Mouse (Mus musculus) CH12F3 (cell line): ENCODE results near the gene Cd80.
"Not testable (repeated sequence)": the region's sequence is repeated elsewhere in the genome, so short reads cannot be mapped to it uniquely, and the experiment has no call there.

ENCODE experiments used
- in situ Hi-C: fragments of 300-500 bp; cut with MboI; formaldehyde crosslinking; loops from 2 replicates; pipeline ENCODE4 v1.14.3; 2020; ENCODE audit warnings: low sequenced_read_pairs

Cd80 gene

DNA sequence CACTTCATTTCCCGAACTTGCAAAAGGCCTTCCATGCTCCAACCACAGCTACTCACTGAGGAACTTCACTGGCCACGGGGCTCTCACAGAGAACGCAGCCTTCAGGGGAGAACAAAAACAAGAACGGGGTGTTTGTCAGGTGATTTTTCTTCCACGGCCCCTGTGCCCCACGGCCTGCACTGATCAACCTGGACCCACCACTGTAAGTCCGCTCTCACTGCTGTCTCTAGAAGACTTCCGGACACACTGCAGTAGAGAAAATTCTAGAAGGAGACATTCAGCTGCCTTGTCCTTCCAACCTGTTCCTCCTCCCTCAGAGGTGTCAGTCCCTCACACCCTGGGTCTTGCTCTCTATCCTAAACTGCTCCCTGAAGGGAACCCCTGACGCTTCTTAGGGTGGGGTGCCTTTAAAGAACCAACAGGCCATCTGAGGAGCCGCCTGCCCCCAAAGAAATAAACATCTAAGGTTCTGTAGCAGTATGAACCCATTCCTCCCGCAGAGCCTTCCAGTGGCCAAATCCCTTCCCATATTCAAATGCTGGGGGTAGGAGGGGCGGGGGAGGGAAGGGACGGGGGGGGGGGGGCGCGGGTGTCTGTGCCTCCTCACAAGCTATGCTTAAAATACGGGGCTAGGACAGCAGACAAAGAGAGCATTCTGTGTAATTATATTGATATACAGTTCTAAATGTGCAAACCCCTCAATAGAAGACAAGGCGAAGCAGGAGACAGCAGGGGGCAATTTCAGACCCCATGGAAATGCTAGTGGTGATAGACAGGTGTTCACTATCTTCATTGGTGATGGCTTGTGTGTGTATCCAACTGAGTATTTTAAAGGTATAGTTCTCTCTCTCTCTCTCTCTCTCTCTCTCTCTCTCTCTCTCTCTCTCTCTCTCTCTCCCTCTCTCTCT, at the start of gene Cd80:
Gene Cd80, plus strand, starts transcription at position 51 of the 908 bp plus-strand sequence.
- in situ Hi-C loops: no loop called here

DNA sequence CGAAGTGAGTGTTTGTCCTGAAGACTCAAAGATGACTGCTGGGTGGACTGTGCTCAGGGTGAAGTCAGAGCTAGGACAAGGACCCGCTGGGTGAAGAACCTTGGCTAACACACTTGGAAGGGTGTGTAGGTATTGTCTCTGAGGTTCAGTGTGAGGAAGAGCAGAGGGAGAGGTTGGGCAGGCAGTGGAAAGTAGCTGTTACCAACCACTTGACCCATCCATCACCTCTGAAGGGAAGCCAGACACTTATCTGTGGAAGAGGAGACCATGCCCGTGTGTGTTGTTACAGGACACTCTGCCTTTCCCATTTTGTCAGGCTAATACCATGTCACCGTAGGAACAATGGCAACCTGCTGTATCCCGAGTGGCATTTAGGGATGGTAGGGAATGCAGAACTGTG, 49.1 kb upstream of the Cd80 start:
- in situ Hi-C loops: no loop called here

DNA sequence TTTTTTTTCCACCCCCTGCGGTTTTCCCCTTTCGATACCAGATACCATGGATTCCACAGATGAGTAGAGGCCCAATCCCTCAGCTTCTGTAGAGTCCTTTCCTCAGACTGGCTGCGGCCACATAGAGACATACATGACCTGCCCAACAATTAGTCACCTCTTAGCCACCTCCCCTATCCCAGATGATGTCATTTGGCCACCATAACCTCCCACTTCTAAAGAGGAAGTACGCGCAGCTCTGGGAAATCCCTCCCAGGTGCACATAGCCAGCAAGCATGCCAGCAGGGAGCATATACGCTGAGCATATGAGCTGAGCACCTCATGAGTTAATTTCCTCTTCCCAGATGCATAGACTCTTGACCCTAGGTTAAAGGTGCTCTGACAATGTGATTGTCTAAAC, 48.7 kb upstream of the Cd80 start:
- in situ Hi-C loops: no loop called here

DNA sequence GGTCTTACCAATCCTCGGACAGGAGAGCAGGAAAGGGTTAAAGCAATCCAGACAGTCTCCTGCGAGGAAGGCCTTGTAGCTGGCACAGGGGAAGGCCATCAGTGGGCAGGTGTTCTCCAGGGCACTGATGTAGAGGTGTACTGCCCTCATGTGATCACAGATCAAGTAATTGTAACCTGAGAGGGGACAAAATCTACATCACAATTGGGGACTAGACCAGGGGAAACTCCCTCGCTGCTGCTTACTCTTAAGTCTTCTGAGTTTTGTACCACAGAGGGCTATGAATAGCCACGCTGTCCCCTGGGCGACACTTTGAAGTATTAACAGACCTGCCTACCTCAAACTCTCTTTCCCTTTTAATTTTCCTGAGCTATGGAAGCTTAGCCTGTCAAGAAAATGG, 47.8 kb upstream of the Cd80 start:
- in situ Hi-C loops: no loop called here

DNA sequence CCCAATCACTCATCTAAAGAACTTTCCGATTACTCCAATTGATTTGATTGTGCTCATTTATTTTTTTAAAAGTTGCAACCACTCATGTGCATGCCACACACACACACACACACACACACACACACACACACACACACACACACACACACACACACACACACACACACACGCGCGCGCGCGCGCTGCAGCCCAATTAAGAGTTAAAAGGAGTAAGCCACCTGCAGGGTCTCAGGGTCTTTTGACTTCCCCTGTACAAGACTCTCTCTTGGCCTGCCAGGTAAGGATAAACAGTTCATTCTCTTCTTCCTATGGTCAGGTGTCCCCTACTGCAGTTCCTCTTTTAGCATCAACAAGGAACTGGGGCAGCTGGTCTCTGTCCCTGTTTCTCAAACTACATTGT, 46.9 kb upstream of the Cd80 start:
- in situ Hi-C loops: no loop called here

DNA sequence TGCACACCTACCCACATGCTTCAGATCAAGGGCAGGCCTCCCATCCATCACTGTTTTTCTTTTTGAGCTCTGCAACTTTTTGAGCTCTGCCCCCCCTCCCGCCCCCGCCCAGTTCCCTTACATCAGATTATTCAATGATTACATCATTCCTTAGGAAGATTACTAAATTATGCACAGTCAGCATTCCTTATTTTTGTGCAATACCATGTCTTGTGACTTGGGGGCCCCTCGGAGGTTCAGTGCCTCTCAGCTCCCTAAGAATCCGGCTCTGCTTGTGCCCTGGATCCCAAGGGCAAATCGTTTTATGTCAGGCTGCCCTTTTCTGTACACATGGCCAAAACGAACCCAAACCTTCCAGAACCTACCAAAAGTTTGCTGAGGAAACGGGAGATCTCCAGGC, 40.4 kb upstream of the Cd80 start:
- in situ Hi-C loops: no loop called here

DNA sequence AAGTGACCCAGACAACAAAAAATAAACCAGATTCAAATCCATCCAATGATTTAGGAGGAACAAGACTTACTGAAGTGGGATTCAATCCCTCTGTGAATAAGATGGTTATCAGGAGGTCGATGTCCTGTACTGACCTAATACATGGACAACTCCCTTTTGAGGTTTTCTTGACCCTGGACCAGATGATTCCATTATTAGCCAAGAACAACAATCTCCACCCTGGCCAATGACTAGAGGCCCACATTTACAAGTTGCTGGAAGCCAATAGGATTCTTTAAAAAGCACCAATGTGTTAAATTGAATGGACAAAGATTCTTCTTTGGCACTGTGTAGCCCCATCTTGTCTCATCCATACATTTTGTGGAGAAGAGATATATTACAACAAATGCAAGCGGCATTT, 30.0 kb upstream of the Cd80 start:
- in situ Hi-C loops: no loop called here

DNA sequence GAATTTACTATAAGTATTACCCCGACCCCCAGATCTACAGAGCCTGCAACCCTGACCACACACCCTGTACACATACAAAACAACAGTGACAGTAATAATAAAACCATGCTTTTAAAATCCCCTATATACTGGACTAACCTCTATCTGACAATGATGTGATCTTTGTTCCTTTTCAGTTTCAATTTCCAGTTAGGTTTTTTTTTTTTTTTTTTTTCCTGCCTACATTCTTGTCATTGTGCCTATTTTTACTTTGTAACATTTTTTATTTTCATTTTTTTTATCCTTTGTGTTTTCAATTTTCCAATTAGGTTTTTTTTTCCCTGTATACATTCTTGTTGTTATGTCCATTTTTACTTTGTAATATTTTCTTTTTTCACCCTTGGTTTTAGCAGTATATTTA, 29.6 kb upstream of the Cd80 start:
- in situ Hi-C loops: no loop called here

DNA sequence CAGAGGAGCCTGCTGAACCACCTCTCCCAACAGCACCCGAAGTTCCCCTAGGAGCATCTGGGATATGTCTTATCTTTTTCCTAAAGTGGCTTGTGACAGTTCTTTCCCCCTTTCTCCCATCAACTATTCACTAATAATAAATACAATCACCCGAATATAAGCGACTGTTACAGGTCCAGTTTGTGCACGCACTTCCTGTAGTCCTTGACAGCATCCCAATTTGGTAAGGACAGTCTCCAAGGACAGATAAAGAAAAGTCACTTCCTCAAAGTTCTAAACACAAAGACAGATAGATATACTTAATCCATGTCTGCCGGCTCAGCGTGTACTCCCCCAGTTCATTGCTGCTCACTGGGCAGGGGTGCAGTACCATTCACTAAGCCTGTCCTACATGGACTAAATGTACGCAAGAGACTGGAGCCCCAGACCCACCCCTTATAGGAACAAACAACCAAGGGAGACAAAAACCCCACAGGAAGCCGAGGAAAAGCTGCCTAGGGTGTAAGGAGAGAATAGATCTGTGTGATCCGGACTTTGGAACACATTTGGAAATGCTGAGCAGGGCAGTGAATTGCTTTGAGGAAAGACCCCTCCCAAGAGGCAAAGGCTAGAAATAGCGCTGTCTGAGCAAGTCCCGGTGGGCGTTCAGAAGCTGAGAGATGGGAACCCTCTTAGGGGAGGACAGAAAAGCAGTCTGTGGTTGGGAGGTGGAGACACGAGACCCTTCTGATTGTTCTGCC, 23.7 kb upstream of the Cd80 start:
- in situ Hi-C loops: no loop called here

DNA sequence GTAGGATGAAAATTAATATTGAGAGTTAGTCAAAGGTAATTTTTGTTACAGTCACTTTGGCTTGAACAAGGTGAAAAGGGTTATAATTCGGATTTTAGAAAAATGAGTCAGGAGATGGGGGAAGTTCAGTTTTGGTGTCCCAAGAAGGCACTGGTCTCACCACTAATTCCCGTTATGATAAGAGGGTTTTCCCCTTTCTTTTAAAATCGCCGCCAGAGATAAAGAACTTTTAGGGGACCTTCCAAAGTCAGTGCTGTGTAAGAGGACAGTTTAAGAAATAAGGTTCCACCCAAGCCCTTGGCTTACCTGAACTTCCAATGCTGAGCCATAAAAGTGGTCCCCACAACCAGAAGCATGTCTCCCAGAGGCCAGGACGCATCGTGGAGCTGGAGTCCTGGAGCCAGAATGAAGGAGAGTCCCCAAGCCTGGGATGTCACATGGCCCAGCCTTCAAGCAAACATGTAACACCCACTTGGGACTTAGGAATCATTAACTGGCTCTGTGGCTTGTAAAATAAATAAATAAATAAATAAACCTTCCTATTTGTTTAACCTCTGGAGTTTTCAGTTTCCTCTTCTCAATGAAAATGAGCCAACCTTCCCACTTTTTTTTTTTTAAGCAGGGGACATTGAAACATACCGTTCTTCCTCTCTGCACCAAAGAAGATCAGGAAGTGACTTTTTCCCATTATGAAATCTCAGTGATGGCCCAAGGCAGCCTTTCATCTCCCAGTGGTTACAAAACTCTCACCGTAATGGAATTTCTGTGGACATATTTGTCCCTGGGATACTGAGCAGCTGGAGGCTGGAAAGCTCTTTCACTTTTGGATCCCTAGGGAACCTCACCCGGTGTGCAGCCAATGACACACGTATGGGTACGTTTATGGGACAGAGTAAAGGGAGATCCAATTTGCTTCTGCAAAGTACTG, 22.6 kb upstream of the Cd80 start, which contains the start of gene Pla1a:
Gene Pla1a, minus strand, starts transcription at position 648 of the 928 bp plus-strand sequence.
- in situ Hi-C loops: no loop called here

DNA sequence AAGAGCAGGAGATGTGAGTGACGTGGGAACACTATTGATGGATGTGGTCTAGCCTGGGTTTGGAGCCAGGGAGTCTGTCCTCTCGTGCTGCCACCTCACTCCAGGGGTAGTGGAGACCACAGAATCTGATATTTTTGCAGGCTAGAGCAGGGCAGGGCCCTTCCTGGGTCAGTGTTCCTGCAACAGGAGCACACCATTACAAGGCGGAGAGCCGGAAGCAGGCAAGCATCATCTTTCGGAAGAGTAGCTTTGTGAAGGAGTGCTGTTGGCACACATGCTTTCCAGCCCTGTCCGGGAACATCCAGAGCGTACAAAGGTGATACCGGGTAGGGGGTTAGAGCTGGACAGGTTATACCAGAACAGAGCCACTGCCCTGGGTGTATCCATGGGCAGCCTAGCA, 21.8 kb upstream of the Cd80 start:
- in situ Hi-C loops: no loop called here

DNA sequence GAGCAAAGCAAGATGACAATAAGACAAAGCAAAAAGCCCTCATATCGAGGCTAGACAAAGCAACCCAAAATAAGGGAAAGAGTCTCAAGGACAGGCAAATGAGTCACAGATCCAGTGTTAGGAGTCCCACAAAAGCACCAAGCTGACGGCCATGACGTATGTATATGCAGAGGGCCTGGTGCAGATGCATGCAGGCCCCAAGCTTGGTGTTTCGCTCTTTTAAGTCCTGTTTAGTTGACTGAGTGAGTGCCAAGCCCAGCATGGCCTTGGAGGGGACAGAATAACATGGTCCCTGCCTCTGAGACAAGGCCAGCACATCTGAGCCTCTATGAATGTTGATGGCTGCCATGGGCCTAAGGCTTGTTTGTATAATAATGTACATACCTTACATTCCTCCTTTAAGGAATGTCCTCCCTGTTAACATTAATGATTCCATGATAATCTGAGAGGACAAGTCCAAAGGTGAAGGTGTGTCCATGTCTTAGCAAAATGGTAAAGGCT, 21.0 kb upstream of the Cd80 start:
- in situ Hi-C loops: no loop called here

DNA sequence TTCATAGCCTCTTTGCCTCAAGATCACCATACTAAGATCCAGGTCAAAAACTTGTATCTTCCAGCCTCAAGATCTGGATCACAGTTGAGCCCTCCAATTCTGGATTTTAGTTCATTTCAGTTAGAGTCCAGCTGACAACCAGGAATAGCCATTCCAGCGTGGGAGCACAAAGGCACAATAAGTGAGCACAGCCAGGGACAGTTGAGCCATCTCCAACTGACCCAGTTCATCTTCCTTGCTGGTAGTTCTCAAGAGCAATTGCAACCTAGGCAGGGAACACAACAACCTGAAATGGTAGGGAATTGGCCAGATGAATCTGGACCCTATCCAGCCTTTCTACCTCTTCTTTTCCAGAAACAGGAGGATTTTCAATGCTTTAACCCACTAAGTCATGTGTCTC, 16.2 kb upstream of the Cd80 start:
- in situ Hi-C loops: no loop called here

DNA sequence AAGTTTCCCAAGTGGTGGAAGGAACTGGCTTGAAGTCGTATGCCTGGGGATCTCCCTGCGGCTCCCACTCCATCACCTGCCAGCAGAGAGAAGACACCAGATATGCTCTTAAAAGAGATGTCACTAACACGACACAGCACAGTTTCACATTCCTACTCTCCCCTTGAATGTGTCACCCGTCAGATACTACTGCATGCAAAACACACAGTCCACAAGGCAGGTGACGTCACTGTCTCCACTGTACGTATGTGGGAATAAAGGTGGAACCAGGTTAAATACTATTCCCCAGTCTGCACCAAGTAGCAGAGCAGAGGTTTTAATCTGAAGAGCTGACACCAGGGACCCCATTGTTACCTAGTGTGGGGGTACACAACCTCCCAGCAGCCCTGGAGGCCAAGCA, 15.0 kb upstream of the Cd80 start:
- in situ Hi-C loops: no loop called here

DNA sequence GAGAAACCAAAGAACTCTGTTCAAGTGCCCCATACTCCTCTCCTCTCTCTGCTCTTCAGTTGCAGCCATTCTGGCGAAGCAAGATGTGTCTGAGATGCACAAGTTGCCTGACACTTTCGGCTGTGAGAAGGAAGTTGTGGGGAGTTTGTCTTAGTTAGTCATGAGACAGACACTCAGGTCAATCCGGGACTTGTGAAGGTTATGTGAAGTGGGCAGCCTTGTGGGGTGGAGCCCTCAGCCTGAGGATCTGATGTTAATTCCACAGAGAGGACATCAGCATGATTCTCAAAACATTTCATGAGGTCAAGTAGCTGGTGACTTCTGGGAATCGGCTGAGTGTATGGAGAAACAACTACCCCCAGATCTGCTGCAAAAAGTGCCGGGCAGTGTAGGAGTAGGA, 13.8 kb upstream of the Cd80 start:
- in situ Hi-C loops: no loop called here

DNA sequence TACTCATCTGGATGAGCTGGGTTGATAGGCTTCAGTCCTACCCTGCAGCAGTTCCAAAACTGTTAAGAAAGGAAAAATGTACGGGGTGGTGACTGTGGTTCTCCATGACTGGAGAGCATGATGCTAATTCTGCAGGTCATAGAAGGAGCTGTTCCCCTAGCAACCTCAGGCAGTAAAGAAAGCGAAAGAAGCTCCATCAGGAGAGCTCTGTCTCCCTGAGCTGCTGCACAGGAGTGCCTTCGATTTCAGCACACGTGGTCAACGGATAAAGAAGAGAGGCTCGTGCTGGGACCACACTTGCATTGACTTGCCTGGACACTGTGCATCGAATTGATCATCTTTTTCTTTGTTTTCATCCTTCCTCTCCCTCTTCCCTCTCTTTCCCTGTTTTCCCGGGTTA, 13.1 kb upstream of the Cd80 start:
- in situ Hi-C loops: no loop called here

DNA sequence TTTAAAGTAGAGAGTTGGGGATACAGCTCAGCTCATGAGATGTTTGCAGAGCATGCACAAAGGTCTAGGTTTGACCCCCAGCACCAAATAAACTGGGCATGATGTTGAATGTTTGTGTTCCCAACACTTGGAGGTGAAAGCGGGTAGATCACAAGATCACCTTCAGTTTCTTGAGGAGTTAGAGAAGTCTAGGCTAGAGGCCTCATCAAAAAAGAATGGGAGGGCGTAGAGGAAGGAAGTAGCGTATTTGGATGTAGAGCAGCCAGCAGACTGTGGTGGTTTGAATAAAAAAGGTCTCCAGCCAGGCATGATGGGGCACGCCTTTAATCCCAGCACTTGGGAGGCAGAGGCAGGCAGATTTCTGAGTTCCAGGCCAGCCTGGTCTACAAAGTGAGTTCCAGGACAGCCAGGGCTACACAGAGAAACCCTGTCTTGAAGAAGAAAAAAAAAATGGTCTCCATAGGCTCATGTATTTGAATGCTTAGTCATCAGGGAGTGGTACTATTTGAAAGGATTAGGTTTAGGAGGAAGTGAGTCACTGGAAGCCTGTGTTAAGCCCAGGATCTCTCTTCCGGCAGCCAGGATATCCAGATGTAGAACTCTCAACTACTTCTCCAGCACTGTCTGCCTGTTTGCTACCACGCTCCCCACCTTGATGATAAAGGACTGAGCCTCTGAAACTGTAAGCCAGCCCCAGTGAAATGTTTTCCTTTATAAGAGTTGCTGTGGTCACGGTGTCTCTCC, 11.5 kb upstream of the Cd80 start:
- in situ Hi-C loops: no loop called here

DNA sequence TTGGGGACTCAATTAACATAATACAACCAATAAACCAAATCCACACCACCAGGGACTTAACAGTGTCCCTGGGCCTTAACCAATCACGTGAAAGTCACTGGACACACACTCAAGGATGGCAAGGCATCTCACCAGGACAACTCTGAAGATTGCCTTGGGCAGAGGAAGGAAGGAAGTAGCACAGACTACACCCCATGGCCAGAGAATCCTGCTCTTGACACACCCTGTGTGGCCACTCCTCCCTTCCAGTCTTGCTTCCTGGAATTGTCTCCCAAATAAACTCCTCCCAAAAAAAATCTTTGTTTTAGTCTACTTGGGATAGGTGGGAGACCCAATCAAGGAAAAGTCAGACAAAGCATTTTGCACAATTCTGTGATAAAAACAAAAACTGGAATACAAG, 10.3 kb upstream of the Cd80 start:
- in situ Hi-C loops: no loop called here

DNA sequence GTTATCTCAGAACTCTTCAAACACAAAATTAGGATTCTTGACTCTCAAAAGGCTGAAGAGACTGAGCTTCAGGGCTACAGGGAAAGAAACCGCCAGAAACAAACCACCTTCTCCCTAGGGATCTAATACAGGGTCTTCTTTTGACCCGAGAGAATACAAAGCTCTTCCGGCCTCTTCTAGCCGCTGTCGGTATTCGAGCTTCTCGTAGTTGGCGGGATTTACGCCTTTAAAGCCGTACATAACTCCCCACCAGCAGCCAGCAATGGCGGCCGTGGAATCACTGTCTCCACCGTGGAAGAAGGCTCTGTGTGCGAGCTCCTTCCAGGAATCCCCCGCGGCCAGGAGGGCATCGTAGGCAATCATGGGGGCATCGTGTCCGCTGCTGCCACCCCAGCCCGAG, 9.8 kb upstream of the Cd80 start:
- in situ Hi-C loops: no loop called here

DNA sequence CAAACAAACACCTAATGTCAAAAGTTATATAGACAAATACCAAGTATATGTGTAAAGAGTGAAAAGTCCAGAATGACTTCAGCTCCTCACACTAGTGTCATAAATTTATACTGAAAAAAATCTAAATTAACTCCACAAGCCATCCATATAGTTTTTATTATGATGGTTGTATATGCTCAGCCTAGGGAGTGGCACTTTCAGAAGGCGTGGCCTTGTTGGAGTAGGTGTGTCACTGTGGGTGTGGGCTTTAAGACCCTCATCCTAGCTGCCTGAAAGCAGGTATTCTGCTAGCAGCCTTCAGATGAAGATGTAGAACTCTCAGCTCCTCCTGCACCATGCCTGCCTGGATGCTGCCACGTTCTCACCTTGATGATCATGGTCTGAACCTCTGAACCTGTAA, 9.2 kb upstream of the Cd80 start:
- in situ Hi-C loops: not testable (repeated sequence)
